Mouse (Mus musculus) liver, adult 2 months (tissue): ENCODE results near the gene Ipo13.

Experiments
- CTCF ChIP-seq: fragments of 200-500 bp; IDR thresholded peaks from 2 replicates; pipeline ENCODE4 v1.5.1; 2011; ENCODE audit warnings: low read depth, low read length, control low read depth
- POLR2A ChIP-seq: fragments of 200-500 bp; IDR thresholded peaks from 2 replicates; pipeline ENCODE4 v1.6.1; 2011; ENCODE audit warnings: low read length, control low read depth; ENCODE audit not compliant: insufficient read depth; ENCODE audit errors: extremely low read depth

- TF ChIP-seq CTCF (no peak), POLR2A (no peak)
Observed at GRCm38 (mm10) chr4:117882701-117883691, 31.8 kb downstream of the Ipo13 start, which contains the start of gene B4galt2.
